Mouse (Mus musculus) thymus, adult 2 months (tissue): ENCODE results near the gene Actr2. TPM values are rescaled to one million over a fixed set of nuclear protein-coding genes. Genes with fewer than 3 reads are reported as not detected.
A peak's percentile ranks its signal among the peaks of the same experiment; 100 is the strongest.
"Not testable (repeated sequence)": the region's sequence is repeated elsewhere in the genome, so short reads cannot be mapped to it uniquely, and the experiment has no call there.

Experiments
- DNase-seq: peaks from one replicate; pipeline ENCODE4 v3.0.0; 2021
- H3K27ac ChIP-seq: fragments of 200-500 bp; 2 replicates; pipeline ENCODE4 v1.5.1; 2012; ENCODE audit warnings: low read length, control low read depth; ENCODE audit not compliant: control insufficient read depth, insufficient read depth
- H3K27me3 ChIP-seq: fragments of 200-500 bp; 2 replicates; pipeline ENCODE4 v1.6.1; 2012; ENCODE audit warnings: mild to moderate bottlenecking, low read length, moderate library complexity, mixed read lengths; ENCODE audit not compliant: control insufficient read depth, insufficient read depth
- H3K36me3 ChIP-seq: fragments of 200-500 bp; 2 replicates; pipeline ENCODE4 v1.6.1; 2012; ENCODE audit warnings: mild to moderate bottlenecking, low read length, moderate library complexity; ENCODE audit not compliant: control insufficient read depth, insufficient read depth
- H3K4me1 ChIP-seq: fragments of 200-500 bp; replicated peaks from 2 replicates; pipeline ENCODE4 v1.6.1; 2012; ENCODE audit warnings: low read length; ENCODE audit not compliant: control insufficient read depth, insufficient read depth
- H3K4me3 ChIP-seq: fragments of 200-500 bp; 2 replicates; pipeline ENCODE4 v1.5.1; 2012; ENCODE audit warnings: mild to moderate bottlenecking, low read length, control low read depth, moderate library complexity; ENCODE audit not compliant: control insufficient read depth, insufficient read depth
- CTCF ChIP-seq: fragments of 200-500 bp; IDR thresholded peaks from 2 replicates; pipeline ENCODE4 v1.5.1; 2012; ENCODE audit warnings: mild to moderate bottlenecking, control low read depth, low read length, moderate library complexity, borderline replicate concordance; ENCODE audit not compliant: control insufficient read depth, poor library complexity, insufficient read depth; ENCODE audit errors: extremely low read depth
- POLR2A ChIP-seq: fragments of 200-500 bp; IDR thresholded peaks from 2 replicates; pipeline ENCODE4 v1.6.1; 2012; ENCODE audit warnings: mild to moderate bottlenecking, low read length, control low read depth, moderate library complexity; ENCODE audit not compliant: control insufficient read depth, poor library complexity, insufficient read depth; ENCODE audit errors: extremely low read depth
- WGBS: fragments of 180-500 bp; shearing (Covaris S2); methylation state at CpG from one replicate; pipeline ENCODE4 v1.1.7; 2018; 5-methylcytosine and 5-hydroxymethylcytosine counted together
- polyA plus RNA-seq: library from polyadenylated mRNA; depleted of rRNA; stranded (reverse); fragments of >200 nt; gene quantifications from 2 replicates; pipeline ENCODE4 v1.2.3, GENCODE M21; 2012

Actr2 gene
- polyA plus RNA-seq, 1 experiment = 41.7 TPM

GRCm38 (mm10) chr11:20136314-20136713, 23.6 kb upstream of the Actr2 start:
- DNase-seq = no peak
- H3K4me3 ChIP-seq = no peak overlapping the region
- H3K27ac ChIP-seq = no peak overlapping the region
- H3K36me3 ChIP-seq = no peaks in the 10 kb centered on the region
- no peak for TF ChIP-seq POLR2A
- TF ChIP-seq CTCF = no peak
- 92% methylated on average over 6 of the region's 6 CpGs for WGBS
- H3K27me3 ChIP-seq = no peaks in the 10 kb centered on the region
- H3K4me1 ChIP-seq = 0 out of 2 replicates have a peak, but pooled peaks cover 3% of the 10 kb centered on the region

- H3K4me3 ChIP-seq, H3K36me3 ChIP-seq, DNase-seq, H3K4me1 ChIP-seq, H3K27ac ChIP-seq, H3K27me3 ChIP-seq: not testable (repeated sequence)
- 96% methylated on average over 3 of the region's 3 CpGs for WGBS
Measured at GRCm38 (mm10) chr11:20134869-20135268, 22.2 kb upstream of the Actr2 start.

- TF ChIP-seq CTCF (no peak), POLR2A (no peak)
- Histone ChIP-seq H3K27ac (no peak overlapping the region), H3K36me3 (no peaks in the 10 kb centered on the region), H3K4me1 (0 out of 2 replicates have a peak, but pooled peaks cover 3% of the 10 kb centered on the region), H3K4me3 (no peak overlapping the region), H3K27me3 (no peaks in the 10 kb centered on the region)
- no peak for DNase-seq
- WGBS = 98% methylated on average over 1 of the region's 1 CpGs
Measured at GRCm38 (mm10) chr11:20133721-20134120, 21.0 kb upstream of the Actr2 start.

- WGBS = 14% methylated on average over 12 of the region's 12 CpGs
- peak; percentile 18; the same call in 1 of the 2 replicates for TF ChIP-seq CTCF
- TF ChIP-seq POLR2A = no peak
- H3K27ac ChIP-seq = no peak overlapping the region
Measured at GRCm38 (mm10) chr11:20132955-20133562, 20.3 kb upstream of the Actr2 start.

GRCm38 (mm10) chr11:20126673-20127516, 14.2 kb upstream of the Actr2 start:
- no peak for TF ChIP-seq POLR2A
- no peak for TF ChIP-seq CTCF
- 90% methylated on average over 10 of the region's 10 CpGs for WGBS
- H3K27me3 ChIP-seq = no peaks in the 10 kb centered on the region
- no peaks in the 10 kb centered on the region; the same call in 1 of the 2 replicates for H3K4me1 ChIP-seq
- no peak overlapping the region for H3K4me3 ChIP-seq
- no peak for DNase-seq
- H3K27ac ChIP-seq = no peak overlapping the region
- no peaks in the 10 kb centered on the region for H3K36me3 ChIP-seq

More at GRCm38 (mm10) chr11:20132955-20133562, 20.3 kb upstream of the Actr2 start:
- Histone ChIP-seq H3K27me3 (no peaks in the 10 kb centered on the region), H3K4me1 (0 out of 2 replicates have a peak, but pooled peaks cover 3% of the 10 kb centered on the region), H3K4me3 (peak overlapping the region; percentile 27), H3K36me3 (no peaks in the 10 kb centered on the region)
- DNase-seq = peak; percentile 79

GRCm38 (mm10) chr11:20125423-20125822, 12.7 kb upstream of the Actr2 start:
- TF ChIP-seq POLR2A (no peak), CTCF (no peak)
- Histone ChIP-seq H3K36me3 (no peaks in the 10 kb centered on the region), H3K4me1 (no peaks in the 10 kb centered on the region; the same call in 1 of the 2 replicates), H3K27me3 (no peaks in the 10 kb centered on the region), H3K4me3 (no peak overlapping the region), H3K27ac (no peak overlapping the region)
- WGBS = 91% methylated on average over 1 of the region's 1 CpGs
- no peak for DNase-seq
